Mouse (Mus musculus) stomach, postnatal 0 days (tissue): ENCODE data around the gene Clcn5. TPM values are rescaled to one million over a fixed set of nuclear protein-coding genes. Genes with fewer than 3 reads are reported as not detected.

Experiments
- ATAC-seq: fragments of 200-750 bp; cut with Nextera tagmentation; 2 replicates; pipeline ENCODE4 v1.8.0; 2017; ENCODE audit not compliant: low FRiP score, low TSS enrichment
- DNase-seq: peaks from one replicate; pipeline ENCODE4 v3.0.0-alpha.2; 2016; ENCODE audit warnings: low spot score
- H3K27ac ChIP-seq: fragments of 300-500 bp; sonication (generic); replicated peaks from 2 replicates; pipeline ENCODE4 v1.5.1; 2014; ENCODE audit warnings: mild to moderate bottlenecking, control low read depth
- H3K27me3 ChIP-seq: fragments of 300-500 bp; sonication (generic); 2 replicates; pipeline ENCODE4 v1.6.1; 2014; ENCODE audit warnings: low read length; ENCODE audit not compliant: control insufficient read depth, insufficient read depth
- H3K36me3 ChIP-seq: fragments of 300-500 bp; sonication (generic); 2 replicates; pipeline ENCODE4 v1.6.1; 2014; ENCODE audit warnings: low read length, mixed read lengths; ENCODE audit not compliant: control insufficient read depth, insufficient read depth
- H3K4me1 ChIP-seq: fragments of 300-500 bp; sonication (generic); replicated peaks from 2 replicates; pipeline ENCODE4 v1.6.1; 2014; ENCODE audit warnings: antibody characterized with exemption; ENCODE audit not compliant: control insufficient read depth, insufficient read depth
- H3K4me2 ChIP-seq: fragments of 300-500 bp; sonication (generic); replicated peaks from 2 replicates; pipeline ENCODE4 v1.6.1; 2014; ENCODE audit warnings: low read depth, mild to moderate bottlenecking, control low read depth, moderate library complexity
- H3K4me3 ChIP-seq: fragments of 300-500 bp; sonication (generic); 2 replicates; pipeline ENCODE4 v1.5.1; 2014; ENCODE audit warnings: low read depth, low read length, control low read depth
- H3K9ac ChIP-seq: fragments of 300-500 bp; sonication (generic); 2 replicates; pipeline ENCODE4 v1.6.1; 2014; ENCODE audit warnings: mild to moderate bottlenecking, low read length, control low read depth, mixed read lengths
- H3K9me3 ChIP-seq: fragments of 300-500 bp; sonication (generic); 2 replicates; pipeline ENCODE4 v1.6.1; 2016; ENCODE audit warnings: low read length; ENCODE audit not compliant: control insufficient read depth
- CTCF ChIP-seq: IDR thresholded peaks from 2 replicates; pipeline ENCODE4 v1.5.1; 2016; ENCODE audit warnings: antibody characterized with exemption, low read depth, mild to moderate bottlenecking, moderate library complexity
- EP300 ChIP-seq: optimal IDR thresholded peaks from 2 replicates; pipeline ENCODE3; 2016; ENCODE audit warnings: antibody characterized with exemption
- WGBS: fragments of 180-500 bp; shearing (Covaris S2); extraction: QIAGEN DNeasy Blood & Tissue Kit; methylation state at CpG from one replicate; pipeline ENCODE4 v1.1.7; 2014; 5-methylcytosine and 5-hydroxymethylcytosine counted together
- polyA plus RNA-seq: library from polyadenylated mRNA; unstranded; fragments of >200 nt; fragmentation: Nextera tagmentation; extraction: Ambion mirVana; gene quantifications from 2 replicates; pipeline ENCODE4 v1.2.1, GENCODE M21; 2015

Gene Clcn5
- polyA plus RNA-seq, 1 experiment from 2014 or later, result 5.1 TPM

- no peak overlapping the region for H3K4me2 ChIP-seq
- DNase-seq, result peak; percentile 13
- TF ChIP-seq CTCF, result no peak
- TF ChIP-seq EP300, result no peak
- H3K27ac ChIP-seq, result peak overlapping the region; percentile 49; the same call in 1 of the 2 replicates
- H3K27me3 ChIP-seq, result no peaks in the 10 kb centered on the region
- WGBS, result 46% methylated on average over 3 of the region's 3 CpGs
- no peaks in the 10 kb centered on the region for H3K9me3 ChIP-seq
- H3K4me1 ChIP-seq, result no peaks in the 10 kb centered on the region
- peak; percentile 26; the same call in 1 of the 2 replicates for ATAC-seq
- no peak overlapping the region for H3K4me3 ChIP-seq
- H3K9ac ChIP-seq, result no peak overlapping the region
- no peaks in the 10 kb centered on the region for H3K36me3 ChIP-seq
These were observed 59.4 kb downstream of the Clcn5 start for GRCm38 (mm10) chrX:7259718-7260117.

- Histone ChIP-seq H3K9me3 (no peaks in the 10 kb centered on the region), H3K4me1 (no peaks in the 10 kb centered on the region), H3K9ac (no peak overlapping the region), H3K27ac (no peak overlapping the region), H3K36me3 (no peaks in the 10 kb centered on the region), H3K4me2 (no peak overlapping the region), H3K4me3 (no peak overlapping the region), H3K27me3 (no peaks in the 10 kb centered on the region)
- no peak for DNase-seq
- ATAC-seq, result no peak
- WGBS, result 38% methylated on average over 3 of the region's 3 CpGs
- TF ChIP-seq CTCF, result no peak
- no peak for TF ChIP-seq EP300
These were observed 63.1 kb downstream of the Clcn5 start for GRCm38 (mm10) chrX:7256022-7256421.

- DNase-seq, result no peak
These were observed 115.1 kb downstream of the Clcn5 start for GRCm38 (mm10) chrX:7204099-7204498.

GRCm38 (mm10) chrX:7203535-7203934, 115.6 kb downstream of the Clcn5 start:
- DNase-seq (no peak), ATAC-seq (no peak)
- Histone ChIP-seq H3K27me3 (no peaks in the 10 kb centered on the region), H3K4me2 (no peak overlapping the region), H3K9ac (no peak overlapping the region), H3K9me3 (no peaks in the 10 kb centered on the region), H3K4me1 (no peaks in the 10 kb centered on the region), H3K36me3 (no peaks in the 10 kb centered on the region), H3K4me3 (no peak overlapping the region), H3K27ac (no peak overlapping the region)
- TF ChIP-seq EP300, result no peak
- TF ChIP-seq CTCF, result no peak
- WGBS, result 90% methylated on average over 3 of the region's 3 CpGs

More at GRCm38 (mm10) chrX:7204099-7204498, 115.1 kb downstream of the Clcn5 start:
- TF ChIP-seq EP300, result no peak
- TF ChIP-seq CTCF, result no peak
- no peaks in the 10 kb centered on the region for H3K36me3 ChIP-seq
- H3K9ac ChIP-seq, result no peak overlapping the region
- H3K4me3 ChIP-seq, result no peak overlapping the region
- ATAC-seq, result no peak
- 68% methylated on average over 5 of the region's 5 CpGs for WGBS
- no peaks in the 10 kb centered on the region for H3K27me3 ChIP-seq
- H3K27ac ChIP-seq, result no peak overlapping the region
- H3K9me3 ChIP-seq, result no peaks in the 10 kb centered on the region
- no peaks in the 10 kb centered on the region for H3K4me1 ChIP-seq
- H3K4me2 ChIP-seq, result no peak overlapping the region

GRCm38 (mm10) chrX:7197833-7198232, 121.3 kb downstream of the Clcn5 start:
- 29% methylated on average over 1 of the region's 1 CpGs for WGBS
- ATAC-seq, result no peak

GRCm38 (mm10) chrX:7190816-7191215, 128.3 kb downstream of the Clcn5 start:
- Histone ChIP-seq H3K27me3 (no peaks in the 10 kb centered on the region), H3K9me3 (no peaks in the 10 kb centered on the region), H3K27ac (no peak overlapping the region), H3K4me2 (no peak overlapping the region), H3K9ac (no peak overlapping the region), H3K4me3 (no peak overlapping the region), H3K4me1 (no peaks in the 10 kb centered on the region), H3K36me3 (no peaks in the 10 kb centered on the region)
- DNase-seq (no peak), ATAC-seq (no peak)
- 87% methylated on average over 4 of the region's 4 CpGs for WGBS
- no peak for TF ChIP-seq EP300
- no peak for TF ChIP-seq CTCF

More at GRCm38 (mm10) chrX:7197833-7198232, 121.3 kb downstream of the Clcn5 start:
- Histone ChIP-seq H3K4me1 (no peaks in the 10 kb centered on the region), H3K27ac (no peak overlapping the region), H3K4me3 (no peak overlapping the region), H3K36me3 (no peaks in the 10 kb centered on the region), H3K9ac (no peak overlapping the region), H3K27me3 (no peaks in the 10 kb centered on the region), H3K9me3 (no peaks in the 10 kb centered on the region), H3K4me2 (no peak overlapping the region)
- TF ChIP-seq EP300, result no peak
- TF ChIP-seq CTCF, result no peak
- no peak for DNase-seq
